Mouse (Mus musculus) embryonic facial prominence, embryonic 14.5 days (tissue): ENCODE data around the gene Pitpna. TPM values are rescaled to one million over a fixed set of nuclear protein-coding genes. Genes with fewer than 3 reads are reported as not detected.
A peak's percentile ranks its signal among the peaks of the same experiment; 100 is the strongest.

Experiments used
- ATAC-seq: fragments of 200-750 bp; cut with Nextera tagmentation; 2 replicates; pipeline ENCODE4 v1.8.0; 2017; ENCODE audit warnings: low read depth, moderate number of reproducible peaks, moderate TSS enrichment
- DNase-seq: peaks from one replicate; pipeline ENCODE4 v3.0.0-alpha.2; 2015; ENCODE audit warnings: low spot score
- H3K27ac ChIP-seq: fragments of 300-500 bp; sonication (generic); replicated peaks from 2 replicates; pipeline ENCODE4 v1.5.1; 2014; ENCODE audit warnings: low read depth, mild to moderate bottlenecking, low read length, moderate library complexity
- H3K27me3 ChIP-seq: fragments of 300-500 bp; sonication (generic); replicated peaks from 2 replicates; pipeline ENCODE4 v1.6.1; 2014; ENCODE audit warnings: low read length; ENCODE audit not compliant: control insufficient read depth, insufficient read depth
- H3K36me3 ChIP-seq: fragments of 300-500 bp; sonication (generic); 2 replicates; pipeline ENCODE4 v1.6.1; 2014; ENCODE audit warnings: low read length, mixed read lengths; ENCODE audit not compliant: control insufficient read depth, insufficient read depth
- H3K4me1 ChIP-seq: fragments of 300-500 bp; sonication (generic); 2 replicates; pipeline ENCODE4 v1.6.1; 2014; ENCODE audit warnings: antibody characterized with exemption, low read length; ENCODE audit not compliant: control insufficient read depth, insufficient read depth
- H3K4me2 ChIP-seq: fragments of 300-500 bp; sonication (generic); 2 replicates; pipeline ENCODE4 v1.6.1; 2014; ENCODE audit warnings: low read depth, mild to moderate bottlenecking, low read length, moderate library complexity, mixed read lengths
- H3K4me3 ChIP-seq: fragments of 300-500 bp; sonication (generic); 2 replicates; pipeline ENCODE4 v1.5.1; 2014; ENCODE audit warnings: low read depth, mild to moderate bottlenecking, low read length
- H3K9ac ChIP-seq: fragments of 300-500 bp; sonication (generic); 2 replicates; pipeline ENCODE4 v1.6.1; 2014; ENCODE audit warnings: low read depth, mild to moderate bottlenecking, low read length, moderate library complexity, mixed read lengths
- H3K9me3 ChIP-seq: fragments of 300-500 bp; sonication (generic); 2 replicates; pipeline ENCODE4 v1.6.1; 2016; ENCODE audit warnings: low read length; ENCODE audit not compliant: control insufficient read depth
- WGBS: fragments of 180-500 bp; shearing (Covaris S2); extraction: QIAGEN DNeasy Blood & Tissue Kit; methylation state at CpG from one replicate; pipeline ENCODE4 v1.1.7; 2014; 5-methylcytosine and 5-hydroxymethylcytosine counted together
- polyA plus RNA-seq: library from polyadenylated mRNA; unstranded; fragments of >200 nt; fragmentation: Nextera tagmentation; extraction: Ambion mirVana; gene quantifications from 2 replicates; pipeline ENCODE4 v1.2.1, GENCODE M21; 2014

Gene Pitpna
- polyA plus RNA-seq = 81.7 and 86.3 TPM in 2 replicates

- H3K4me1 ChIP-seq = peaks cover 14% of the 10 kb centered on the region
- ATAC-seq = peak; percentile 96
- peak within 1 kb of the TSS; percentile 90 for H3K4me3 ChIP-seq
Observed at GRCm38 (mm10) chr11:75587493-75588284, at the start of gene Pitpna. Gene Pitpna (plus strand): TSS chr11:75588097.

GRCm38 (mm10) chr11:75538184-75538969, 49.5 kb upstream of the Pitpna start:
- peak overlapping the region; percentile 46; the same call in 1 of the 2 replicates for H3K27ac ChIP-seq
- H3K4me3 ChIP-seq = no peak overlapping the region
- no peaks in the 10 kb centered on the region for H3K9me3 ChIP-seq
- no peak overlapping the region for H3K4me2 ChIP-seq
- no peak; the same call in 1 of the 2 replicates for ATAC-seq
- H3K27me3 ChIP-seq = no peaks in the 10 kb centered on the region
- 52% methylated on average over 9 of the region's 9 CpGs for WGBS
- H3K4me1 ChIP-seq = no peaks in the 10 kb centered on the region
- no peaks in the 10 kb centered on the region for H3K36me3 ChIP-seq
- DNase-seq = no peak
- peak overlapping the region; percentile 21; the same call in 1 of the 2 replicates for H3K9ac ChIP-seq

More at GRCm38 (mm10) chr11:75587493-75588284, at the start of gene Pitpna:
- Histone ChIP-seq H3K27ac (peak within 1 kb of the TSS; percentile 82), H3K36me3 (peaks cover 7% of the 10 kb centered on the region), H3K9me3 (no peaks in the 10 kb centered on the region), H3K4me2 (peak within 1 kb of the TSS; percentile 85), H3K9ac (peak within 1 kb of the TSS; percentile 93), H3K27me3 (no peaks in the 10 kb centered on the region)
- 7% methylated on average over 36 of the region's 49 CpGs for WGBS
- DNase-seq = peak; percentile 96

GRCm38 (mm10) chr11:75538970-75539299, 49.0 kb upstream of the Pitpna start:
- Histone ChIP-seq H3K4me1 (no peaks in the 10 kb centered on the region), H3K4me3 (no peak overlapping the region), H3K9me3 (no peaks in the 10 kb centered on the region), H3K9ac (no peak overlapping the region), H3K36me3 (no peaks in the 10 kb centered on the region), H3K4me2 (no peak overlapping the region), H3K27ac (no peak overlapping the region), H3K27me3 (no peaks in the 10 kb centered on the region)
- no peak for DNase-seq
- WGBS = 80% methylated on average over 13 of the region's 13 CpGs
- ATAC-seq = no peak

GRCm38 (mm10) chr11:75540209-75540608, 47.7 kb upstream of the Pitpna start:
- H3K4me2 ChIP-seq = no peak overlapping the region
- no peaks in the 10 kb centered on the region for H3K36me3 ChIP-seq
- no peak for ATAC-seq
- H3K9ac ChIP-seq = no peak overlapping the region
- H3K27me3 ChIP-seq = no peaks in the 10 kb centered on the region
- H3K9me3 ChIP-seq = no peaks in the 10 kb centered on the region
- no peaks in the 10 kb centered on the region for H3K4me1 ChIP-seq
- 68% methylated on average over 8 of the region's 8 CpGs for WGBS
- no peak overlapping the region for H3K4me3 ChIP-seq
- H3K27ac ChIP-seq = no peak overlapping the region
- no peak for DNase-seq

GRCm38 (mm10) chr11:75540710-75541581, 47.0 kb upstream of the Pitpna start:
- Histone ChIP-seq H3K4me3 (no peak overlapping the region), H3K4me1 (no peaks in the 10 kb centered on the region), H3K9me3 (no peaks in the 10 kb centered on the region), H3K9ac (no peak overlapping the region), H3K27ac (no peak overlapping the region), H3K4me2 (no peak overlapping the region), H3K27me3 (no peaks in the 10 kb centered on the region), H3K36me3 (no peaks in the 10 kb centered on the region)
- no peak for DNase-seq
- no peak for ATAC-seq
- 66% methylated on average over 19 of the region's 19 CpGs for WGBS

GRCm38 (mm10) chr11:75544713-75545112, 43.2 kb upstream of the Pitpna start:
- Histone ChIP-seq H3K36me3 (no peaks in the 10 kb centered on the region), H3K4me3 (no peak overlapping the region), H3K27me3 (no peaks in the 10 kb centered on the region), H3K9ac (no peak overlapping the region), H3K4me2 (no peak overlapping the region), H3K9me3 (no peaks in the 10 kb centered on the region), H3K27ac (no peak overlapping the region), H3K4me1 (peaks cover 3% of the 10 kb centered on the region; the same call in 1 of the 2 replicates)
- WGBS = 89% methylated on average over 9 of the region's 9 CpGs
- DNase-seq (no peak), ATAC-seq (no peak)

GRCm38 (mm10) chr11:75546057-75546456, 41.8 kb upstream of the Pitpna start:
- no peak overlapping the region for H3K27ac ChIP-seq
- DNase-seq = no peak
- no peaks in the 10 kb centered on the region for H3K27me3 ChIP-seq
- 69% methylated on average over 4 of the region's 4 CpGs for WGBS
- H3K9ac ChIP-seq = no peak overlapping the region
- H3K4me1 ChIP-seq = peaks cover 5% of the 10 kb centered on the region; the same call in 1 of the 2 replicates
- no peak overlapping the region for H3K4me2 ChIP-seq
- no peaks in the 10 kb centered on the region for H3K9me3 ChIP-seq
- ATAC-seq = no peak
- no peaks in the 10 kb centered on the region for H3K36me3 ChIP-seq
- no peak overlapping the region for H3K4me3 ChIP-seq

GRCm38 (mm10) chr11:75549658-75550111, 38.2 kb upstream of the Pitpna start:
- H3K27me3 ChIP-seq = no peaks in the 10 kb centered on the region
- H3K4me2 ChIP-seq = no peak overlapping the region
- 41% methylated on average over 5 of the region's 5 CpGs for WGBS
- H3K4me3 ChIP-seq = no peak overlapping the region
- ATAC-seq (no peak), DNase-seq (no peak)
- H3K27ac ChIP-seq = peak overlapping the region; percentile 58; the same call in 1 of the 2 replicates
- no peaks in the 10 kb centered on the region for H3K36me3 ChIP-seq
- H3K9me3 ChIP-seq = no peaks in the 10 kb centered on the region
- H3K9ac ChIP-seq = no peak overlapping the region
- peaks cover 20% of the 10 kb centered on the region for H3K4me1 ChIP-seq
